Mouse (Mus musculus) liver, postnatal 0 days (tissue): ENCODE results near the gene Ptf1a.

Experiments
- CTCF ChIP-seq: sonication (generic); IDR thresholded peaks from 2 replicates; pipeline ENCODE4 v1.5.1; 2016; ENCODE audit warnings: antibody characterized with exemption, low read depth
- EP300 ChIP-seq: IDR thresholded peaks from 2 replicates; pipeline ENCODE4 v1.6.1; 2016; ENCODE audit warnings: antibody characterized with exemption, low read depth, mild to moderate bottlenecking

DNA sequence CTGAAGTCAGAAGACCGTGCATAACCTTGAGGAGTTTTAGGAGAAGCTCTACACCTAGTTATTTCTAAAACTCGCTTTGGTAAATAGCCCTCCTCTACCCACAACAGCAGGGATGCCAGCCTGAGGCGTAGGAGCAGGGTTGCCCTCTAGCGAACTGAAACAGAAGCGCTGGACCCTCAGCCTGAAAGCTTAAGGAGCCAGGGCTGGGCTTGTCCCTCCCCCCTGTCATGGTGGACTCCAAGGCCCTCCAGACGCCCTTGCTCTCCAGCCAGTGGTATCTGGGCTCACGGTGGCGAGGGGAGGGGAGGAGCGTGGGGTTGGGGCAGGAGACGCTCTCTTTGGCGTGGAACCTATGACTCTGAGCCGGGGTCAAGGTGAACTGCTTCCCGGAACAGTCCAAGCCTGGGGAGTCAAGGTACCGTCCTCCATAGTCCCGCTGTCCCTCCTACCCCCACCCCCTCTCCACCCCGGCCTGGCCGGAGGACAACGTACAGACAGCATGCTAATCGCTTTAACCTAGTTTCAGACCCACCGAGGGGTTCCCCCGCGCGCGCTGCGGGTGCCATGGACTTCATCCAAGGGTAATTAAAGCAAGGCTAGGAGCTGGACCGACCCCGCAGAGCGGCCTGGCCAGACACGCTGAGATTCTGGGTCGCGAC, 2.7 kb downstream of the Ptf1a start:
- peak; percentile 14; the same call in 1 of the 2 replicates for TF ChIP-seq CTCF
- TF ChIP-seq EP300 = no peak
